Mouse (Mus musculus): ENCODE measurements around the gene Olfr283. TPM values are rescaled to one million over a fixed set of nuclear protein-coding genes. Genes with fewer than 3 reads are reported as not detected.

Gene Olfr283
- total and polyA plus RNA-seq, 3 experiments: not detected

GRCm38 (mm10) chr15:98420897-98421296 lies 40.2 kb upstream of the Olfr283 start:
- H3K9ac ChIP-seq (ENCODE audit: insufficient read depth, low read depth): no peak overlapping the region
- no peak overlapping the region for H3K4me3 ChIP-seq (replicated peaks in 1 of 3; ENCODE audit: low read depth in 2 of 3, low read length in 2 of 3, poor library complexity in 1 of 3)
- H3K36me3 ChIP-seq (replicated peaks in 1 of 2; ENCODE audit: control insufficient read depth in 1 of 2, insufficient read depth in 1 of 2, low read length in 1 of 2): no peaks in the 10 kb centered on the region
- H3K9me3 ChIP-seq (replicated peaks; ENCODE audit: low read length): no peaks in the 10 kb centered on the region
- DNase-seq (ENCODE audit: extremely low read depth): no peak
- no peak overlapping the region for H3K27ac ChIP-seq (ENCODE audit: insufficient read depth, low read depth)
- H3K27me3 ChIP-seq (replicated peaks): peaks cover 6% of the 10 kb centered on the region
- no peak overlapping the region for H3K4me2 ChIP-seq (ENCODE audit: insufficient read depth, low read depth, poor library complexity, severe bottlenecking)
- dilution Hi-C loops (cut with MboI; ENCODE audit: extremely low pct_ligation_motif_present, extremely low pct_unique_long_range_greater_than_20kb, low sequenced_read_pairs) (no loop called here), in situ Hi-C loops (cut with MboI; ENCODE audit: low pct_ligation_motif_present, low pct_unique_long_range_greater_than_20kb, low sequenced_read_pairs) (no loop called here)
- TF ChIP-seq IRF4 (IDR thresholded peaks at IDR 0.05; ENCODE audit: low read depth, low read length) (no peak), CHD1 (IDR thresholded peaks at IDR 0.05; ENCODE audit: low read depth, low read length) (no peak), KAT2A (IDR thresholded peaks at IDR 0.05; ENCODE audit: insufficient replicate concordance, low read length) (no peak), ZNF384 (IDR thresholded peaks at IDR 0.05; ENCODE audit: low read depth, low read length) (no peak), MXI1 (IDR thresholded peaks at IDR 0.05; ENCODE audit: low read depth, low read length) (no peak), NRF1 (IDR thresholded peaks at IDR 0.05; ENCODE audit: low read depth, low read length) (no peak)
- peaks cover 7 to 25% of the 10 kb centered on the region in 2 experiments for H3K4me1 ChIP-seq (ENCODE audit: control insufficient read depth in 1 of 2, insufficient read depth in 2 of 2)
- H3K79me2 ChIP-seq (replicated peaks; ENCODE audit: control insufficient read depth, extremely low read depth, insufficient read depth, poor library complexity, severe bottlenecking): no peaks in the 10 kb centered on the region

- Histone ChIP-seq H3K4me2 (ENCODE audit: insufficient read depth, low read depth, poor library complexity, severe bottlenecking) (no peak overlapping the region), H3K4me3 (replicated peaks in 1 of 3; ENCODE audit: low read depth in 2 of 3, low read length in 2 of 3, poor library complexity in 1 of 3) (no peak overlapping the region), H3K9me3 (replicated peaks; ENCODE audit: low read length) (no peaks in the 10 kb centered on the region), H3K36me3 (replicated peaks in 1 of 2; ENCODE audit: control insufficient read depth in 1 of 2, insufficient read depth in 1 of 2, low read length in 1 of 2) (no peaks in the 10 kb centered on the region), H3K27me3 (replicated peaks) (peaks cover 3% of the 10 kb centered on the region), H3K79me2 (replicated peaks; ENCODE audit: control insufficient read depth, extremely low read depth, insufficient read depth, poor library complexity, severe bottlenecking) (no peaks in the 10 kb centered on the region), H3K4me1 (ENCODE audit: control insufficient read depth in 1 of 2, insufficient read depth in 2 of 2) (peaks cover 9 to 31% of the 10 kb centered on the region in 2 experiments), H3K27ac (ENCODE audit: insufficient read depth, low read depth) (no peak overlapping the region), H3K9ac (ENCODE audit: insufficient read depth, low read depth) (no peak overlapping the region)
- dilution Hi-C loops (cut with MboI; ENCODE audit: extremely low pct_ligation_motif_present, extremely low pct_unique_long_range_greater_than_20kb, low sequenced_read_pairs) (no loop called here), in situ Hi-C loops (cut with MboI; ENCODE audit: low pct_ligation_motif_present, low pct_unique_long_range_greater_than_20kb, low sequenced_read_pairs) (no loop called here)
- no peak for DNase-seq (ENCODE audit: extremely low read depth)
- TF ChIP-seq SMC3 (IDR thresholded peaks at IDR 0.05; ENCODE audit: low read depth, low read length) (no peak), PAX5 (IDR thresholded peaks at IDR 0.05; ENCODE audit: low read length) (no peak), USF1 (IDR thresholded peaks at IDR 0.05; ENCODE audit: low read depth, low read length) (no peak), MAX (IDR thresholded peaks at IDR 0.05; ENCODE audit: low read length) (no peak), TBP (conservative IDR thresholded peaks at IDR 0.05; ENCODE audit: low read depth, low read length) (no peak), CHD2 (IDR thresholded peaks at IDR 0.05; ENCODE audit: low read length) (no peak), ZMIZ1 (IDR thresholded peaks at IDR 0.05; ENCODE audit: low read depth, low read length) (no peak), RAD21 (IDR thresholded peaks at IDR 0.05; ENCODE audit: low read depth, low read length) (no peak), RCOR1 (conservative IDR thresholded peaks at IDR 0.05; ENCODE audit: low read depth, low read length) (no peak), MYC (IDR thresholded peaks at IDR 0.05; ENCODE audit: low read depth, low read length) (no peak), GABPA (IDR thresholded peaks at IDR 0.05; ENCODE audit: insufficient replicate concordance, low read depth, low read length) (no peak), UBTF (IDR thresholded peaks at IDR 0.05; ENCODE audit: low read depth, low read length) (no peak), ELF1 (IDR thresholded peaks at IDR 0.05; ENCODE audit: low read depth, low read length) (no peak), ZNF384 (IDR thresholded peaks at IDR 0.05; ENCODE audit: low read depth, low read length) (no peak), ZKSCAN1 (IDR thresholded peaks at IDR 0.05; ENCODE audit: borderline replicate concordance, low read depth, low read length) (no peak), CHD1 (IDR thresholded peaks at IDR 0.05; ENCODE audit: low read depth, low read length) (no peak), HCFC1 (IDR thresholded peaks at IDR 0.05; ENCODE audit: low read depth, low read length) (no peak), MAZ (IDR thresholded peaks at IDR 0.05; ENCODE audit: low read depth, low read length) (no peak)
These were observed 37.4 kb upstream of the Olfr283 start for GRCm38 (mm10) chr15:98418096-98418495.
